Mouse (Mus musculus): Measurements from ENCODE around the gene Mrpl14.

Gene Mrpl14

DNA sequence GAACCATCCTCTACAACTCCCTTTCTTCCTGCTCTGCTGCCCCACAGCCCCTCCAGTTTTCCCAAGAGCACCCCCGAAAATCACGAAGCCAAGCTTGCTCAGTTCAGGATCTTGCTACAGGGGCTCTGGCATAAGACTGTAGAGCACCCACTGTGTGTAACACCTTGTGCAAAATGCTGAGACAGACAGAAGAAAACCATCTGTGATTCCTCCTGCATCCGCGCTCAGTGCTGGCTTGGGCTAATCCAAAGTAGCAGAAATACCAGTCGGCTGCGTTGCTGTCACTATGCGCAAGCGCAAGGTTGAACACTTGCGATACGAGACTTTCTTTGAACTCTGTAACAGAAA lies 38.4 kb downstream of the Mrpl14 start:
- DNase-seq (ENCODE audit: low spot score) = no peak

DNA sequence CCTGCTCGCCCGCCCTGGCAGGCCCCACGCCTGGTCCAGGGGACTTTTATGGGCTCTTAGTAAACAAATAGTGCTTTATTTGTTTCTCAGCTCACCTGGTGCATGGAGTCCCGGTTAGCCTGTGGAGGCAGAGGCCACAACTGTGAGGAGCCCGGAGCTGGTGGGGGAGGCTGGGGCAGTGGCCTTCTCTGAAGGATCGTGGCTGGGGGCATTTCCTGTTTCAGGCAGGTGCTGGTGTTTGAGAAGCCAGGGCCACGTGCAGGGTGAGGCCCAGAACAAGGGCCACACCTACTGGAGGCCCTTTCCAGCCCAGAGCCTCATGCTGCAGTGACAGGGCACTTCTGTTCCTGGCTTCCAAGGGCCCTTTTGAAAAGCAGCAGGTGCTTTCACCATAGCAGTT lies 40.1 kb downstream of the Mrpl14 start:
- DNase-seq (ENCODE audit: low spot score) = no peak

DNA sequence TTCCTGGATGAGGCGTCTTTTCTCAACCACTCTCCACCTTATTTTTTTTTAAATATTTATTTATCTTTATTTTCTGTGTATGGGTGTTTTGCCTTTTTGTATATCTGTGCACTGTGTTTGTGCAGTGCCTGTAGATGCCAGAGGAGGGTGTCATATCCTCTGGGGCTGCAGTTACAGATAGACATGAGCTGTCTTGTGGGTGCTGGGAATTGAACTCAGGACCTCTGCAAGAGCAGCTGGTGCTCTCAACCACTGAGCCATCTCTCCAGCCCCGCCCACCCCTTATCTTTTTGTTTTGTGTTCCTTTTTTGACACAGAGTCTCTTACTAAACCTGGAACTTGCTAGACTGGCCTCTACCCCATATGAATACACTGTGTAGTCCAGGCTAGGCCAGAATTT lies 41.4 kb downstream of the Mrpl14 start:
- no peak for DNase-seq (ENCODE audit: low spot score)

DNA sequence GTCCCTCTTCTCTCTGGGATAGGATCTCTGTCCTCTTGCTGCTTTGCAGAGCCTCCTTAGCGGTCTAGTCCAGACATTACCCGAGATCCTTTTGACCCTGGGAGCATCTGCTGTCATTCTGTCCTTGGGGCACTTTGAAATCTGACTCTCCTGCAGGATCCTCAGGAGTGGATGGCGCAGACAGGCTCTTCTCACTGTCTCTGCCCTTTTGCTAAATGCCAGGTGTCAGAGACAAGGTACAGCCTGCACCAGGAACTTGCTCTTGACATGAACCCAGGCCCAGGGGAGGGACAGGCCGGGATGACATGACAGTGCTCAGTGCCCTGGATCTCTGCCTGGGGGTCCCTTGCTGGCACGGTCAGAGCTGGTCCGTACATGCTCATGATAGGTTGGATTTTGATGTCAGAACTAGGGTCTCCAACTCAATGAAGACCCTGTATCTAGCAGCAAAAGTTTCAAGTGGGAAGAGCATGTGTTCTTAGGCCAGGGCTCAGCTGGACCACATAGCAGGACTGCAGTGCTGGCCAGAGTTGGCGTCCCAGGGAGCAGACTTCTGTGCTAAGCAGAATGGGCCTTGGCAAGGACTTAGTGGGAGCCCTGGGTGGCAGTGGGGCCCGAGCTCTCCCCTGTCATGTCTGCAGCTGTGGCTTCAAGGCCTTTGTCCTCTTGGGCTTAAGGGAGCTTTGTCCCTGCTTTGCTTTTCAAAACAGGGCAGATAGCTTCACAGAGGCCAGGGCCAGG lies 42.0 kb downstream of the Mrpl14 start:
- DNase-seq (ENCODE audit: low spot score) = no peak

DNA sequence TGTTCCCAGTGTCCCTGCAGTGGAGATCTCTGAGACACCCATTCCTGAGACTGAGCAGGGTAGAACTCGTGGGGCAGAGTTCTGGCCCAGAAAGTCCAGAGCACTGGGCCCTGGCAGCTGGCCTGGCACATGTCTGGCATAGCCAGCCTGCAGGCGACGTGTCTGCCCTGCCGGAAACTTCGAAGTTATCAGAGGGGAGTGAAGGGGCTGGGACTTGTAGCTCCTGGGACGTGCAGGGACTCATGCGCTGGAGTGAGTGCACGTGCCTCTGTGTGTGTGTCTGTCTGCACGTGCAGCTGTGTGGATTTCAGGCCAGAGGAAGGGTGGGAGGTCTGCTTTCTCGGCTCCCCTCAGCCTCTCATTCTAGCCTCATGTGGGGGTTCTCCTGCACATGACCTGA lies 43.3 kb downstream of the Mrpl14 start:
- DNase-seq (ENCODE audit: low spot score) = no peak

DNA sequence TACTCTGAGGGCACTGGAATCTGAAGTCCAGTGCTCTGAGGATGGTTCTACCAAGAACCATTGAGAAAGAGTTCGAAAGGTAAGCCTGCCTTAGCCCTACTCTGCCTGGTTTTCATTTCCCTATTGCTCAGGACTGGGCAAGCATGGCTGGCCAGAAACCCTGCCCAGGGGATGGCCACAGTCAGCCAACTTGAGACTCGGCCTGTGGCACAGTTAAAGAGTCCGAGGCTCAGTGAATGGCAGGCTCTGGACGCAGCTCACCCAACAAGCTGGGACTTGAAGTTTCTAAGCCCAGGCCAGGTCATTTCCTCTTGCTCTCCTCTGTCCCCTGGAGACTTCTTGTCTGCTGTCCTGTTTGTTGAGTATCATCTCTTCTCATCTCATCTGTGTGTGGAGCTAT lies 44.6 kb downstream of the Mrpl14 start:
- no peak for DNase-seq (ENCODE audit: low spot score)

DNA sequence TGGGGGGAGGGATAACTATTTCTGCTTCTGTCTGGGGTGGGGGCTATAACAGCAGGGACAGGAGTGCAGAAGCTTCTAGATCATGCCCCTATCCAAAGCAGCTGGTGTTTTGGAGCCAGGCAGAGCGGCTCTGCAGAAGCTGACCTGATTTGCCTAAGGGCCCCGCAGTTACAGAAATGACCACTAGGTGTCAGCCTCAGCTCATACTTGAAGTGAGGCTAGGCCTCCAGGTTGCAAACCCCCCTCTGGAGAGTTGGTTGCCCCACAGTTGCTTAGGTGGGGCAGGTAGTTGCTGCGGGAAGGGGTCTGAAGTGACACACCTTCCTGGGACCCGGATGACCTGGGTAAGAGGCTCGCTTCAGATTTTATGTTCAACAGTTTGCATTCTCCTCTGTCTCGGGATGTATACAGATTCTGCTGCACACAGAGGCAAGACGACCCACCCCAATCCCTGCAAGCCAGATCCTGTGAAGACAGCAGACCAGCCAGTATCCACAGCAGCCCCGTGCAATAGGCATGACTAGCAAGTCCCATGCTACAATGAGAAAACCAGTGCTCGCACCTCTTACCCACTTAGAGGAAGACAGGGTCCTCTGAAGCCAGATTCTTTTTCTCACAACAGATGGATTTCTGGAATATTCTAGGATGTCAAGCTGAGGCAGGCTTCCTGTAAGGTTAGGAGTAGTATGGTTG lies 45.2 kb downstream of the Mrpl14 start:
- peak; percentile 63 for DNase-seq (ENCODE audit: low spot score)

DNA sequence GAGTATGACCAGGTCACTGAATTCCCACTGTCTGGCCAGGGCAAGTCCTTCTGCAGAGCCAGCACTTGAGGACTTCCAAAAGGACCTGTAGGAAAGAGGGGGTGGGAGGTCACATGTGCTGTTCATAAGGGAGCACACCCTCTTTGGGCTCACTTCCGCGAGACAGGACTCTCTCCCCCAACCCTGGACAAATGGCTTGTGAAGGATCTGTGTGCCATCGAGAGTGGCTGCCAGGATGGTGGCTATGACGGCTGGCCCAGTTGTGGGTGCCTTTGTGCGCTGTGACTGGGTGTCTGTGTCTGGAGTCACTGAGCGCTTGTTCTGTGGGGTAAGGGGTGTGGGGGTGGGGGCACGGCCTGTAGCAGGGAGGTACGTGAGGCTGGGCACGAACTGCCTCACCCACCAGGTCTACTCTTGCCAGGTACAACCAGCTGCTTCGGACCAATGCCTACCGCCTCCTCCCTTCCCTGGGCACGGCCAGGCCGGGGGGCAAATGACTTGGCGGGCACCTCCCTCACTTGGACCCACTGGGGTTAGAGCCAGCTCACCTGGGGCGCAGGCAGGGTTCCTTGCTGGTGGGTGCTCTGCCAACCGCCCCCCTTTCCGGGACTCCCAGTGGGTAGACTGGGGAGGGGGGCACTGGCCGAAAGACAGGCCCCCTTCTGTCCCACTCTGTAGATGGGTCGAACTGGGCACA lies 47.1 kb downstream of the Mrpl14 start:
- no peak for DNase-seq (ENCODE audit: low spot score)

DNA sequence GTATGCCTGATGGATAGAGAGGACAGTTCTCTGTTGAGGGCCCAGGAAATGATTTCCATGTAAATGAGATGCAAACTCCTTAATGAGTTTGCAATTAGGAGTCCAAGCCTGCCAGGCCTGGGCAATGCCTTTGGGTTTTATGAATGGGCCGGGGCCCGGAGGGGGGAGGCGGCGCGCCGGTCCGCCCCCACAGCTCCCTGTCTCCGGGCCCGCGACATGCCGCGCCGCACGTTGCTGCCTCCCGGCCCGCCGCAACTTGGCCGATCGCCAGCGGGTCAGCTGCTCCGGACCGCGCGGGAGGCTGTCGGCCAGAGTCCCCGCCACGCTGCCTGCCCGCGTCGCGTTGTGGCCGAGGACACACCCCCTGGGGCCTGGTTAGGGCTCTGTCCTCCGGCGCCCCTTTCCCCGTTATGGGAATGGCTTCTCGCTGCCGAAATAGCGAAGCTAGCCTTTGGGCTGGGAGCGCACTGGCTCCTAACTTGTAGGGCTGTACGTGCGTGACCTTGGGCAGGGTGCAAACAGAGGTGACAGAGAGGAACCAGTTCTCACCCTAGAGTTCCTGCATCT lies 47.7 kb downstream of the Mrpl14 start, which contains the start of gene 1600014C23Rik:
Gene 1600014C23Rik (minus strand): TSS at position 110 of the 567 bp plus-strand sequence.
- DNase-seq (ENCODE audit: low spot score) = no peak

DNA sequence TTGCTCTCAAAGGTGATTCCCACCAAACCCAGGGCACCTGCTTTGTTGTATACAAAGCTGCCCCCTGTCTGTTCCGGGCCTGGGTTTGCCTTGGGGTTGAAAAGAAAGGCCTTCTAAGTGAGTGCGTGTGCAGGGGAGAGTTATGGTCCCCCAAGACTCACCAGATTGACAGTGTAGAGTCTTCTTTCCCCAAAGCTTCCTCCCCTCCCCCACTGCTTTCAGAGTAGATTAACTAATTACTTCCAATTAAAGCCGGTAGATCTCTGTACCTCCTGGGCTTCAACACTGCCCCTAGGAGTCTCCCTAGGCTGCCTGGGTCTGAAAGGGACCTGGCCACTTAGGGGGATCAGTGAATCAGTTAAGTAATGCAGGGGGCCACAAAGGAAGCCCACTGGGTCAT lies 48.2 kb downstream of the Mrpl14 start:
- no peak for DNase-seq (ENCODE audit: low spot score)

DNA sequence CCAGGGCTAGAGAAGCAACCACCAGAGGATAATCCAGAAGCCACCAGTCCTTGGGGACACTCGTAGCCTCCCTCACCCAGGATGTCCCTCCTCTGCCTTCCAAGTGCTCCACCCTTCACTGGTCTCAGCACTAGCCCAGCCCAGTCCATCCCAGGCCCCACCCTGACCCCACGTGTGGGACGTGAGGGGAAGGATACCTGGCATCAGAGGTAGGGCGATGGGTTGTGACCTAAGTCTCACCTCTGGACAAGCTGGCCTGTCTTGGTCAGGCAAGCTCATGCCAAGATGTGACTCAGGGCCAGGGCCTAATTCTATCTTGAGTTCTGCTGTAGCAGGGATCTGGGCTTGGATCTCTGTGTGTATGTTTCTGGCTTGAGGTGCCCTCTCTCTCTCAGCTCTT lies 48.8 kb downstream of the Mrpl14 start:
- no peak for DNase-seq (ENCODE audit: low spot score)

DNA sequence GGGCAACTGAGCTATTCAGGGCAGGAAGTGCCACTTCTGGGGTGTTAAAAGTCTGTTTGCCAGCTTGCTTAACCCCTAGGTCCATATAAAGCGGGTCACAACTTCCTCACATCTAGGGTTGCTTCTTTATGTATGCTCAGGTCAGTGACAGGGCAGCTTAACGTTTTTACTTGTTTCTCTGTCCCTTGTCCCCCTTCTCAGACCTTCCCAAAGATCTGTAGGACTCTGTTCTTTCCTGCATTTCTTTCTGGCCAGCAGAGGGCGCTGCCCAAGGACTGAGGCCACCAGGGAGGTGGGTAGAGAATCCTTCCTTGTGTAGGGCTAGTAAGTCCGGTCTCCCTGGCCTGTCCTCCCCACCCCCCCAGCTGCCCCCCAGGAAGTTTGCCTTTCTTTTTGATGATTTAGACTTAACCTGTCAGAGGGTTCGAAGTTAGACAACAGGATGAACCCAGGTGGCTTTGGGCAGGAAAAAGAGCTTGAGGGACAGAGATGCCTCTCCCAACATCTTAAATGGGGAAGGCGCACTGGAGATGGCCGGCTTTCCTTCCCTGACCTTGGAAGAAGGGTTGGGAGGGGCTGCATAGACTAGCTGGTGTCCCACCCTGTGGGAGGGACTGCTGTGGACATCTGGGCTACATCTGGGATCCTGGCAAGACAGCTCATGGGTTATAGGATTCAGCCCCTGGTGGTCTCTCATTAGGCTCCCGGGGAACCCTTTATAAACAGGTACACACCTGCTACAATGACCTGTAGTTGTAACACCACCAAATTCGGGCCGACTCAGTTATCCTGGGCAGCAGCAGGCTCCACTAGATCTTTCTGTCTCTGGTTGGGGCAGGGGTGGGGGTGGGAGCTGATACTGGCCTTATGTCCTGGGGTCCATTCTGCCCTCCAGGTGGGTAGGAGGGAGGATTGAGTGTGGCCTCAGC lies 49.5 kb downstream of the Mrpl14 start:
- peak; percentile 63 for DNase-seq (ENCODE audit: low spot score)

DNA sequence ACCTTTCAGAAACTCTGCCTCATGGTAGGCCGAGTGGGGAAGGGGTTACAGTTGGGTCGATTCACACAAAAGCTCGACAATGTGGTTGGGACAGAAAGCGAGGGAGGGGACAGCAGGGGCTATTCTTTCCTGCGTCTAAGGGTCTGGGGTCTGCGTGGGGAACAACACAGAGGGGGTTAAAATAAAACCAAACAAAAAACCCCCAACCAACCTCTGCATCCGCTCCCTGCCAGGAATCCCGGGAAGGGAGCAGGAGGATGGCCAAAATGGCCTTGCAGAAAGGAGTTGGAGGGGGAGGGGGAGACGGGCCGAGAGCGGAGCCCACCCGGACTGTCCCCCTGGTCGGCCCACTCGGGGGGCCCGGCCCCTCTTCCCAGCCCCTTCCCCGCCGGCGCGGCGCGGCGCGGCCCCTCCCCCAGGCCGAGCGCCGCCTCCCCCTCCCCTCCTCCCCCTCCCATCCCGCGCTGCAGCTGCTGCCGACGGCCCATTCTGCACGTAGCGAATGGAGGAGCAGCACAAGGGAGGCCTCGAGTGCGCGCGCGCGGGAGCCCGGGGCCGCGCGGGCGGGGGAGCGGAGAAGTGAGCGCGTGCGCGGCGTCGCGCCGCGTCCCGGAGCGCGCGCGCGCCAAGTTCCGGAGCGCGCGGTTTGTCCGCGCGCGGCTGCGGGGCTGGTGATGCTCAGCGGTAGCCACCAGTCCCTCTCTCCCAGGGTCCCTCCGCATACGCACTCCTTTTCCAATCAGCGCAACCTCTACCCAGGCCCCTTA lies 50.4 kb downstream of the Mrpl14 start:
- DNase-seq (ENCODE audit: low spot score) = peak; percentile 37

DNA sequence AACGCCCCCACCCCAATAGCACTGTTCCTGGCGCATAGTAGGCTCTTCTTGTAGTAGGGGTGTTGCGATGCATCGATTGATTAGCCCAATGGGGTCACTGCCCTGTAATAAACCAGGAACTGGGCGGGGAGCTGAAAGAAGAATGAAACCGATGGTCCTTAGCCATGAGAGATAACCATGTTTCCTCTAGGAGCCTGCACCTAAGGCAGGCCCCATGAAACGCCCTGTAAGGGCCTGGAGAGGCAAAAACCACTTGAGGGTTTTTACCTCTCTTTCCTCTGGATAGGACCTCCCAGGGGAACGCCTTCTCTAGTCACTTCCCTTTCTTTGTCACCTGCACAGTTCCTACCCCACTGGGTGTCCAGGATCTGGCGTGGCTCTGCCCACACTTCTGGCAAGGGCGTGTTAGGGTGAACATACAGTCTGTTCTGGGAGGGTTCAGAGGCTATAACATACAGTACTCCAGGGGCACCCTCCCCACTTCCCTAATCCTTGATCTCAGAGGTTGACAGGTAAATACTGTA lies 51.0 kb downstream of the Mrpl14 start:
- DNase-seq (ENCODE audit: low spot score) = no peak

DNA sequence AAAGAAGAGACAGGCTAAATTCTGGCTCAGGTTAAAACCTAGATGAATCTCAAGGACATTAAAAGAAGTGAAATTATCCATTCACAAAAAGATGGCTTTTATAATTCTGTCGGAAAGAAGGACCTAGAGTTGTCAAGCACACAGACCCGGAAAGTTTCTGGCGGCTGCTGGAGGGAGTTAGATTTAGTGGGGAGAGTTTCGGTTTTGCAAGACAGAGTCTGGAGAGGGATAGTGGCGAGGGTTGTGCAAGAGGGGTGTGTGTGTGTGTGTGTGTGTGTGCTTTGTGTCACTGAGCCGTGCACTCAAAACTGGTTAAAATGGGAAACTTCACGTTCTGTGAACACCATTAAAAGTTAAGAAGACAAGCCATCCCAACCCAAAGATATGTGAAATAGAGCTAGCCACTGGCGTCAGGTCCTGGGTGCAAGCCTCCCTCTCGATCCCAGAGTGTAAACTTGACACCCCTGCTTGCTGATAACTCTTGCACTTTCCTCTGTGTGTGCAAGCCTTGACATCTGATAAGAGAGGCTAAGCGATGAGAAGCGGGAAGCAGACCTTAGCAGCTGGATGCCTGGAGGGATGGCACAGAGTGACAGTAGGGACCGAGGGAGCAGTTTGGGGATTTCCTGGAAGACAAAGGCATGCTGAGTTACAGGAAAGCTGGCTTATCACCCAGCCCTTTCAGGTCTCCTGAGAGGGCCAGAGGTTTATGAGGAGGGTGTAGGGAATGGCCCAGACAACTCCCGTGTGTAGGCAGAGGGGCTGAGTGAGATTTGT lies 56.4 kb downstream of the Mrpl14 start:
- DNase-seq (ENCODE audit: low spot score) = no peak

DNA sequence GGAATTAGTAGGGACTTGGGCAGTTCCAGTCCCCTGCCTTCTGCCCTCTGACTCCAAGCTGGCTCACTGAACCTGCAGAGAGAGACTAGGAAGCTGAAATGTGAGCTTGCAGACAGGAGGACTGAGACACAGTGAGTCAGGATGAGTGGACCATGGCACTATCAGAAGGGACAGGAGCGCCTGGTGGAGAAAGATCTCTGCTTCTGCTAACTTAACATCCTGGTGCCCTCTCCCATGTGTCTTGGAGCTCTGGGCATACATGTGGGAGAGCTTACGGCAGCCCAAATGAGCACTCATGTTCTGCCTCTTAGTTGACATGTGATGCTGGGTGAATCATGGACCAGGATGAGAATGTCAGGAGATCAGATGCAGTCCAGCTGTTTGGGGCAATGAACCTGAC lies 59.5 kb downstream of the Mrpl14 start:
- DNase-seq (ENCODE audit: low spot score) = no peak

DNA sequence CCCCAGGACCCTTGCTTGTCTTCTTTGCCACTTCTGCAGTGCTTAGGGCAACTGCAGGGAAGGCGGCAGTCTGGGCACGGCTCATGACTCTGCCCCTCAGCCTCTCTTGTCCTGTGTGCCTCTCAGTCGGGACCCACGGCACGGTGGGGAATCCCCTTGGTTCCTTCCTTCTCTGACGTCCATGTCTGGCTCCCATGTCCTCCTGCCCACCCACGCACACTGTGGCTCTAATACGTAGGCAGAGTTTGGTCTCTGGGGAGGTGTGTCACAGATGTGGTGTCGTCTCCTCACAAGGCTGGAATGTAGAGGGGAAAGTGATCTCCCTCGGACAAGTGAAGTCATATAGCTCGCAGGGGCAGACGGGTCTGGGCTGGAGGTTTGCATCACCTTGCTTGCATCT lies 60.6 kb downstream of the Mrpl14 start:
- no peak for DNase-seq (ENCODE audit: low spot score)

DNA sequence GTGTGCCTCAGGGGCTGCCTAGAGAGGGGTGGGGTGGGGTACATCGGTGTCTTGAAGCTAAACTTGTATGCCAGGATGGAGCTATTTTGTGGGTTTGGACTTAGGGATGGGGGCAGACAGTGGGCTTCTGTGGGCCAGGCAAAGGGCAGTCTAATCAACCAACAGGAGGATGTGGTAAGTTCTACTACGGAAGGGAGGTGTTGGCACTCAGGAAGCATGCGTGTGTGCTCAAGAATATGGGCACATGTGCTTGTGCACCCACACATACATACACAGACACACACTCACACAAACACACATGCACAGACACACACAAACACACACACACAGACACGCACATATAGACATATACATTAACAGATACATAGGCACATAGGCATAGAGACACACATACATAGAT lies 61.2 kb downstream of the Mrpl14 start:
- no peak for DNase-seq (ENCODE audit: low spot score)
